Mouse (Mus musculus) embryonic facial prominence, embryonic 11.5 days (tissue): Measurements from ENCODE around the gene Hoxd4. TPM values are rescaled to one million over a fixed set of nuclear protein-coding genes. Genes with fewer than 3 reads are reported as not detected.

ENCODE experiments used
- ATAC-seq: fragments of 200-750 bp; cut with Nextera tagmentation; replicated peaks from 2 replicates; pipeline ENCODE4 v1.8.0; 2017; ENCODE audit warnings: low read depth; ENCODE audit not compliant: insufficient number of reproducible peaks, low FRiP score, low TSS enrichment
- DNase-seq: peaks from one replicate; pipeline ENCODE4 v3.0.0-alpha.2; 2015; ENCODE audit warnings: low spot score
- H3K27ac ChIP-seq: fragments of 300-500 bp; sonication (generic); replicated peaks from 2 replicates; pipeline ENCODE4 v1.5.1; 2014; ENCODE audit warnings: mild to moderate bottlenecking, low read depth, low read length, control low read depth
- H3K27me3 ChIP-seq: fragments of 300-500 bp; sonication (generic); 2 replicates; pipeline ENCODE4 v1.6.1; 2014; ENCODE audit warnings: mild to moderate bottlenecking, low read length, moderate library complexity, mixed read lengths; ENCODE audit not compliant: control insufficient read depth, insufficient read depth
- H3K36me3 ChIP-seq: fragments of 300-500 bp; sonication (generic); replicated peaks from 2 replicates; pipeline ENCODE4 v1.6.1; 2014; ENCODE audit warnings: low read depth, mild to moderate bottlenecking, low read length, moderate library complexity, mixed read lengths; ENCODE audit not compliant: control insufficient read depth, insufficient read depth
- H3K4me1 ChIP-seq: fragments of 300-500 bp; sonication (generic); 2 replicates; pipeline ENCODE4 v1.6.1; 2014; ENCODE audit warnings: low read length, mixed read lengths; ENCODE audit not compliant: control insufficient read depth, insufficient read depth
- H3K4me2 ChIP-seq: fragments of 300-500 bp; sonication (generic); 2 replicates; pipeline ENCODE4 v1.6.1; 2014; ENCODE audit warnings: low read depth, mild to moderate bottlenecking, control low read depth, low read length, moderate library complexity
- H3K4me3 ChIP-seq: fragments of 300-500 bp; sonication (generic); 2 replicates; pipeline ENCODE4 v1.5.1; 2014; ENCODE audit warnings: low read depth, low read length, control low read depth
- H3K9ac ChIP-seq: fragments of 300-500 bp; sonication (generic); replicated peaks from 2 replicates; pipeline ENCODE4 v1.6.1; 2014; ENCODE audit warnings: mild to moderate bottlenecking, control low read depth, low read length
- H3K9me3 ChIP-seq: fragments of 300-500 bp; sonication (generic); replicated peaks from 2 replicates; pipeline ENCODE4 v1.6.1; 2016; ENCODE audit warnings: mild to moderate bottlenecking, low read length, inconsistent platforms, mixed read lengths; ENCODE audit not compliant: control insufficient read depth
- WGBS: fragments of 180-500 bp; shearing (Covaris S2); extraction: QIAGEN DNeasy Blood & Tissue Kit; methylation state at CpG from one replicate; pipeline ENCODE4 v1.1.7; 2014; 5-methylcytosine and 5-hydroxymethylcytosine counted together
- polyA plus RNA-seq: library from polyadenylated mRNA; unstranded; fragments of >200 nt; fragmentation: Nextera tagmentation; extraction: Ambion mirVana; gene quantifications from 2 replicates; pipeline ENCODE4 v1.2.1, GENCODE M21; 2014

The Hoxd4 gene
- polyA plus RNA-seq, 1 experiment from 2014 or later: 0.18 TPM

GRCm38 (mm10) chr2:74682796-74683195 lies 28.9 kb upstream of the Hoxd4 start:
- DNase-seq (no peak), ATAC-seq (no peak)
- H3K27me3 ChIP-seq: peaks cover 91% of the 10 kb centered on the region
- no peaks in the 10 kb centered on the region for H3K9me3 ChIP-seq
- no peaks in the 10 kb centered on the region for H3K36me3 ChIP-seq
- no peak overlapping the region for H3K27ac ChIP-seq
- no peak overlapping the region for H3K4me2 ChIP-seq
- no peak overlapping the region for H3K4me3 ChIP-seq
- H3K4me1 ChIP-seq: peaks cover 4% of the 10 kb centered on the region; the same call in 1 of the 2 replicates
- no peak overlapping the region for H3K9ac ChIP-seq
- WGBS: 3% methylated on average over 41 of the region's 51 CpGs

DNA sequence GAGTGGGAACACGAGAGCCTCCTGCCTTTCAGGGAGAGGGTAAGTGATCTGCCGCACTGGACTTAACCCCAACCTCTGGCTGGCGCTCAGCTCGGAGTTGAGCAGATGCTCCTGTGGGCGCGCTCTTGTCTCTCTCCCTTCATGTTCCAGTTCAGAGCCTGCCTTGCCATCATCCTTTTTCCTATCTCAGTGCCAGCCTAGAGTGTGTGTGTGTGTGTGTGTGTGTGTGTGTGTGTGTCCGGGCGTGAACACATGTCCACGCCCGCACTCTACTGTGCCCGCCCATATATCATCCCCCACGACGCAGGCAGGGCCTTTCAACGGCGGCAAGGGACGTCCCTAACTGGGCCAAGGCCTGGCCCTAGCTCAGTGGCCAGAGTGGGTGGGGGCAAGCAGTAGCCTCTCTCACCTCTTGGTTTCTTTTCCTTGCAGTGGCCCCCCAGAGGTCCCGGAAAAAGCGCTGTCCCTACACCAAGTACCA lies 28.2 kb upstream of the Hoxd4 start:
- 0% methylated on average over 16 of the region's 18 CpGs for WGBS
- Histone ChIP-seq H3K27ac (no peak overlapping the region), H3K27me3 (peaks cover 90% of the 10 kb centered on the region), H3K9me3 (no peaks in the 10 kb centered on the region), H3K9ac (no peak overlapping the region), H3K36me3 (no peaks in the 10 kb centered on the region), H3K4me2 (no peak overlapping the region), H3K4me1 (peaks cover 4% of the 10 kb centered on the region; the same call in 1 of the 2 replicates), H3K4me3 (no peak overlapping the region)
- DNase-seq: no peak
- no peak for ATAC-seq

- Histone ChIP-seq H3K4me3 (no peak overlapping the region), H3K36me3 (no peaks in the 10 kb centered on the region), H3K9ac (no peak overlapping the region), H3K27me3 (peaks cover 91% of the 10 kb centered on the region), H3K9me3 (no peaks in the 10 kb centered on the region), H3K4me2 (no peak overlapping the region), H3K27ac (no peak overlapping the region), H3K4me1 (peaks cover 4% of the 10 kb centered on the region; the same call in 1 of the 2 replicates)
- 1% methylated on average over 12 of the region's 12 CpGs for WGBS
- DNase-seq: no peak
- ATAC-seq: no peak
Observed at GRCm38 (mm10) chr2:74684106-74684505, 27.6 kb upstream of the Hoxd4 start.

DNA sequence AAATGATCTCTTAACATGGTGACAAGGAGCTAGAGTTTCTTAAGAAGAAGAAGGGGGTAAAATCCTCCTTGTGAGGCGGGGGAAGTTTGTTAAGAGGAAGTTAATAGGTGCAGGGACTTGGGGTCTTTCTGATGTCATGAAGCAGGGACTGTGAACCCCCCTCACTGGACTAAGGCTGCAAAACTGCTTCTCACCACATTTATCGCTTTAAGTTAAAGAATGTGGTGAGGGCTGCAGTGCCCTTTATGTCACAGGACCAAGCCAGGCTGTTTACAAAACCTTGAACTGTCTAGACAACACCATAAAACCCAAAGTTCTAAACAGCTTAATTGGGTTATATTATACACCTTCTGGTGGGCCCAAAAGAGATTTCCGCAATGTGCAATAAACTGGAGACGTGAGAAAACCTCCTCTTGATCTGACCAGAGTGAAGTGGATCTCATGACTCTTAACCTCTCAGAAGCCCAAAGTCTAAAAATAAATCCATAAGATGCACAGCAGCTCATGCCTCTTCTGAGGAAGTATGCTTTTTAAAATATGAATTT lies 26.6 kb upstream of the Hoxd4 start:
- Histone ChIP-seq H3K4me3 (no peak overlapping the region), H3K9me3 (no peaks in the 10 kb centered on the region), H3K27ac (no peak overlapping the region), H3K36me3 (no peaks in the 10 kb centered on the region), H3K9ac (no peak overlapping the region), H3K4me1 (peaks cover 4% of the 10 kb centered on the region; the same call in 1 of the 2 replicates), H3K27me3 (peaks cover 89% of the 10 kb centered on the region), H3K4me2 (no peak overlapping the region)
- ATAC-seq: no peak
- 9% methylated on average over 4 of the region's 4 CpGs for WGBS
- DNase-seq: no peak

- DNase-seq (peak; percentile 92), ATAC-seq (no peak)
- peaks cover 83% of the 10 kb centered on the region for H3K27me3 ChIP-seq
- H3K4me3 ChIP-seq: no peak overlapping the region
- no peak overlapping the region for H3K9ac ChIP-seq
- H3K27ac ChIP-seq: no peak overlapping the region
- no peaks in the 10 kb centered on the region for H3K9me3 ChIP-seq
- peaks cover 4% of the 10 kb centered on the region; the same call in 1 of the 2 replicates for H3K4me1 ChIP-seq
- H3K36me3 ChIP-seq: no peaks in the 10 kb centered on the region
- no peak overlapping the region for H3K4me2 ChIP-seq
- 4% methylated on average over 17 of the region's 17 CpGs for WGBS
Observed at GRCm38 (mm10) chr2:74686301-74686987, 25.3 kb upstream of the Hoxd4 start.

DNA sequence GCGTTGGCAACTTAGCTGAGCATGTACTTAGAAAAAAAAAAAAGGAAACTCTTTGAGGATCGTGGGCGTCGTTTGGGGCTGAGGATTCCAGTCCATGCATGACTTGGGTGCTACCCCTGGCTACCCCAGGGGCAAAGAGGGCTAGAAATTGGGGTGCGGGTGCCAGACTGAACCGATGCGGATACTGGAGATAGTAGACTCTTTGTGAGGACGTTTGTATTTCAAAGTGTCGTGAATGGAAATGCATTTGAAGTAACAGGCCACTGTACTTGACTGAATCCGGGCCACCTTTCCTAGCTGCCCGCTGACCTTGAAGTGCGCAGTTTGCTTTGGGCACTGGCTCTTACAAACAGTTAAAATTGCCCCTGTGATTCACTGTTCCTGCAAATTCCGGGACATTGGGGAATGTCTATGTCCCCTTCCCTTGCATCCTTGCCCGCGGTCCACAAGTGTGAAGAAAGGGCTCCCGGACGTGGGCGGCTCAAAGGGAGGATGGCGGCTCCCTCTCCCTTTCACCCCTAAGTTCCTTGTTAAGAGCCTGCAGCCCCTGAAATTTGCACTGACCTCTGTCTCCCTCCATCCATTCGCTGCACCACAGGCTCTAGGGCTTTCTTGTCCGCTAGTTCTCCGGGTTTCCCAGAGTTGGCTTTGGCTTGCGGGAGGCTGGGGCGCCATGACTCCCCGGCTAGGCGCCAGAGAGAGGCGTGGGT lies 24.6 kb upstream of the Hoxd4 start:
- Histone ChIP-seq H3K9ac (no peak overlapping the region), H3K27ac (no peak overlapping the region), H3K4me1 (peaks cover 2% of the 10 kb centered on the region; the same call in 1 of the 2 replicates), H3K9me3 (no peaks in the 10 kb centered on the region), H3K27me3 (peaks cover 83% of the 10 kb centered on the region), H3K36me3 (no peaks in the 10 kb centered on the region), H3K4me2 (no peak overlapping the region), H3K4me3 (no peak overlapping the region)
- DNase-seq: no peak
- ATAC-seq: no peak
- under 1% methylated on average over 27 of the region's 27 CpGs for WGBS

DNA sequence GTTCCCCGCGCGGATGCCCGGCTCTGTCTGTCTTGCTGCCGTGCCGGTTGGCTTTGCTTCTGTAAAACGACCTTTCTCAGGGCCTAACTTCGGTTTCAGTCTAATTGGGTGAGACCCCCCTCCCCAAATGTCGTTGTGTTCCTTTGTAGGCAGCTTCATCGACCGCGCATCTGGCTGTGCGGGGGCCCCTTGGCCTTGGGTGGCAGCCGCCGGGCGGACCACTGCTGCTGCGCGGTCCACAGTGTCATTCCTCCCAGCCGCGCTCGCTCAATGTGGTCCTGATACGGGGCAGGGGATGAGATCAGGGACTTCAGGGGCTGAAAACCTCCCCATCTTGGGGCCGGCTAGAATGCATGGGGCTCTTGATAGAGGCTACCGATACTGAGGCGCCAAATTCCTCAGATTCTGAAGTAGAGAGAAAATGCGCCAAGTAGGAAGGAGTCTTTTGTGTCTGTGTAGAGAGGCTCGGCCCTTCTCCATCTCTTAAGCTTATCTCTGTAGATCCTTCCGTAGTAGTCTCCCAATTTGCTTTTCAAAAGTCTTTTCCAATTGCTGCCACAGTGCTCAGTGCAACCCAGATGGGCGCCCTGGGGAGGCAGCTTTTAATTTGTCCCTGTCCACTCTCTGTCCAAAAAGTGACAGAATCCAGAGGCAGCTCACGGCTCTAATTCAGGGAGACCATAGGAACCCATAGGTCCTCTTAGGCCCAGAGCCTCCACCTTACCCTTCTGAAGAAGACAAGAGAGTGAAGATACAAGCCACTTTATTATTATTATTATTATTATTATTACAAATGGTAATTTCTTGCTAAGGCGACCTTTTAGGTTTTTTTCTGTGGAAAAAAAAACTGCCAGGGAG lies 23.8 kb upstream of the Hoxd4 start:
- Histone ChIP-seq H3K4me2 (no peak overlapping the region), H3K9ac (no peak overlapping the region), H3K36me3 (no peaks in the 10 kb centered on the region), H3K4me1 (peaks cover 1% of the 10 kb centered on the region; the same call in 1 of the 2 replicates), H3K4me3 (no peak overlapping the region), H3K27ac (no peak overlapping the region), H3K9me3 (no peaks in the 10 kb centered on the region), H3K27me3 (peaks cover 83% of the 10 kb centered on the region)
- DNase-seq (no peak), ATAC-seq (no peak)
- WGBS: under 1% methylated on average over 31 of the region's 31 CpGs
